Mouse (Mus musculus) embryonic facial prominence, embryonic 12.5 days (tissue): ENCODE results near the gene Inpp4b. TPM values are rescaled to one million over a fixed set of nuclear protein-coding genes. Genes with fewer than 3 reads are reported as not detected.

Experiments
- ATAC-seq: fragments of 200-750 bp; cut with Nextera tagmentation; 2 replicates; pipeline ENCODE4 v1.8.0; 2017; ENCODE audit not compliant: insufficient number of reproducible peaks, insufficient read depth, low FRiP score, low TSS enrichment
- H3K27ac ChIP-seq: fragments of 300-500 bp; sonication (generic); 2 replicates; pipeline ENCODE4 v1.5.1; 2016; ENCODE audit warnings: mild to moderate bottlenecking
- H3K27me3 ChIP-seq: fragments of 300-500 bp; sonication (generic); 2 replicates; pipeline ENCODE4 v1.6.1; 2016; ENCODE audit warnings: mild to moderate bottlenecking, moderate library complexity
- H3K36me3 ChIP-seq: fragments of 300-500 bp; sonication (generic); 2 replicates; pipeline ENCODE4 v1.6.1; 2016; ENCODE audit warnings: mild to moderate bottlenecking
- H3K4me1 ChIP-seq: fragments of 300-500 bp; sonication (generic); 2 replicates; pipeline ENCODE4 v1.6.1; 2016
- H3K4me2 ChIP-seq: fragments of 300-500 bp; sonication (generic); replicated peaks from 2 replicates; pipeline ENCODE4 v1.6.1; 2016; ENCODE audit warnings: mild to moderate bottlenecking, moderate library complexity
- H3K4me3 ChIP-seq: fragments of 300-500 bp; sonication (generic); 2 replicates; pipeline ENCODE4 v1.5.1; 2016; ENCODE audit warnings: mild to moderate bottlenecking
- H3K9ac ChIP-seq: fragments of 300-500 bp; sonication (generic); 2 replicates; pipeline ENCODE4 v1.6.1; 2016; ENCODE audit warnings: mild to moderate bottlenecking, moderate library complexity
- H3K9me3 ChIP-seq: fragments of 300-500 bp; sonication (generic); 2 replicates; pipeline ENCODE4 v1.6.1; 2016; ENCODE audit warnings: mild to moderate bottlenecking, moderate library complexity
- WGBS: fragments of 180-500 bp; shearing (Covaris S2); methylation state at CpG from one replicate; pipeline ENCODE4 v1.1.7; 2016; 5-methylcytosine and 5-hydroxymethylcytosine counted together
- polyA plus RNA-seq: library from polyadenylated mRNA; unstranded; fragments of >200 nt; fragmentation: Nextera tagmentation; extraction: Ambion mirVana; gene quantifications from 2 replicates; pipeline ENCODE4 v1.2.1, GENCODE M21; 2016

Gene Inpp4b
- polyA plus RNA-seq, 1 experiment from 2014 or later, result 19.7 TPM

GRCm38 (mm10) chr8:81824975-81825374 lies 482.6 kb downstream of the Inpp4b start:
- Histone ChIP-seq H3K4me2 (no peak overlapping the region), H3K9ac (no peak overlapping the region), H3K4me1 (no peaks in the 10 kb centered on the region), H3K4me3 (no peak overlapping the region), H3K9me3 (no peaks in the 10 kb centered on the region), H3K27me3 (no peaks in the 10 kb centered on the region), H3K36me3 (no peaks in the 10 kb centered on the region), H3K27ac (no peak overlapping the region)
- WGBS, result 55% methylated on average over 2 of the region's 2 CpGs
- no peak for ATAC-seq

GRCm38 (mm10) chr8:81826406-81826805 lies 484.1 kb downstream of the Inpp4b start:
- no peak for ATAC-seq

GRCm38 (mm10) chr8:81827306-81827913 lies 485.1 kb downstream of the Inpp4b start:
- Histone ChIP-seq H3K9ac (no peak overlapping the region), H3K9me3 (no peaks in the 10 kb centered on the region), H3K36me3 (no peaks in the 10 kb centered on the region), H3K4me3 (no peak overlapping the region), H3K4me2 (no peak overlapping the region), H3K4me1 (no peaks in the 10 kb centered on the region), H3K27ac (no peak overlapping the region), H3K27me3 (no peaks in the 10 kb centered on the region)
- ATAC-seq, result no peak
- WGBS, result 73% methylated on average over 2 of the region's 2 CpGs

More at GRCm38 (mm10) chr8:81826406-81826805, 484.1 kb downstream of the Inpp4b start:
- Histone ChIP-seq H3K4me2 (no peak overlapping the region), H3K9me3 (no peaks in the 10 kb centered on the region), H3K9ac (no peak overlapping the region), H3K4me1 (no peaks in the 10 kb centered on the region), H3K27ac (no peak overlapping the region), H3K4me3 (no peak overlapping the region), H3K36me3 (no peaks in the 10 kb centered on the region), H3K27me3 (no peaks in the 10 kb centered on the region)
- WGBS, result 73% methylated on average over 2 of the region's 2 CpGs

- no peak for ATAC-seq
- no peak overlapping the region for H3K4me3 ChIP-seq
- no peak overlapping the region for H3K27ac ChIP-seq
- H3K4me1 ChIP-seq, result no peaks in the 10 kb centered on the region
- no peak overlapping the region for H3K4me2 ChIP-seq
- H3K9ac ChIP-seq, result no peak overlapping the region
- H3K27me3 ChIP-seq, result no peaks in the 10 kb centered on the region
- H3K36me3 ChIP-seq, result no peaks in the 10 kb centered on the region
- H3K9me3 ChIP-seq, result no peaks in the 10 kb centered on the region
These were observed 489.1 kb downstream of the Inpp4b start for GRCm38 (mm10) chr8:81831430-81831829.

- H3K27ac ChIP-seq, result no peak overlapping the region
- H3K4me2 ChIP-seq, result no peak overlapping the region
- H3K9me3 ChIP-seq, result no peaks in the 10 kb centered on the region
- no peak overlapping the region for H3K9ac ChIP-seq
- no peaks in the 10 kb centered on the region for H3K36me3 ChIP-seq
- H3K27me3 ChIP-seq, result no peaks in the 10 kb centered on the region
- H3K4me3 ChIP-seq, result no peak overlapping the region
- no peaks in the 10 kb centered on the region for H3K4me1 ChIP-seq
- no peak for ATAC-seq
These were observed 491.5 kb downstream of the Inpp4b start for GRCm38 (mm10) chr8:81833852-81834251.

GRCm38 (mm10) chr8:81840512-81840911 lies 498.2 kb downstream of the Inpp4b start:
- no peaks in the 10 kb centered on the region for H3K9me3 ChIP-seq
- no peak overlapping the region for H3K4me3 ChIP-seq

GRCm38 (mm10) chr8:81844104-81844982 lies 502.0 kb downstream of the Inpp4b start:
- Histone ChIP-seq H3K9me3 (no peaks in the 10 kb centered on the region), H3K27ac (no peak overlapping the region), H3K36me3 (no peaks in the 10 kb centered on the region), H3K27me3 (no peaks in the 10 kb centered on the region), H3K4me3 (no peak overlapping the region), H3K9ac (no peak overlapping the region), H3K4me1 (no peaks in the 10 kb centered on the region), H3K4me2 (no peak overlapping the region)
- ATAC-seq, result no peak
- WGBS, result 86% methylated on average over 10 of the region's 10 CpGs

More at GRCm38 (mm10) chr8:81840512-81840911, 498.2 kb downstream of the Inpp4b start:
- no peaks in the 10 kb centered on the region for H3K36me3 ChIP-seq
- no peak overlapping the region for H3K9ac ChIP-seq
- no peaks in the 10 kb centered on the region for H3K4me1 ChIP-seq
- no peaks in the 10 kb centered on the region for H3K27me3 ChIP-seq
- H3K27ac ChIP-seq, result no peak overlapping the region
- no peak for ATAC-seq
- no peak overlapping the region for H3K4me2 ChIP-seq

- no peak for ATAC-seq
- H3K4me1 ChIP-seq, result no peaks in the 10 kb centered on the region
These were observed 505.6 kb downstream of the Inpp4b start for GRCm38 (mm10) chr8:81847929-81848328.

GRCm38 (mm10) chr8:81849976-81850375 lies 507.6 kb downstream of the Inpp4b start:
- no peak overlapping the region for H3K9ac ChIP-seq
- 68% methylated on average over 1 of the region's 1 CpGs for WGBS

More at GRCm38 (mm10) chr8:81847929-81848328, 505.6 kb downstream of the Inpp4b start:
- Histone ChIP-seq H3K9ac (no peak overlapping the region), H3K4me2 (no peak overlapping the region), H3K27me3 (no peaks in the 10 kb centered on the region), H3K9me3 (no peaks in the 10 kb centered on the region), H3K36me3 (no peaks in the 10 kb centered on the region), H3K4me3 (no peak overlapping the region), H3K27ac (no peak overlapping the region)
- WGBS, result 88% methylated on average over 2 of the region's 2 CpGs

GRCm38 (mm10) chr8:81853184-81853583 lies 510.8 kb downstream of the Inpp4b start:
- Histone ChIP-seq H3K27ac (no peak overlapping the region), H3K36me3 (no peaks in the 10 kb centered on the region), H3K9me3 (no peaks in the 10 kb centered on the region), H3K4me2 (no peak overlapping the region), H3K4me1 (no peaks in the 10 kb centered on the region), H3K4me3 (no peak overlapping the region), H3K27me3 (no peaks in the 10 kb centered on the region), H3K9ac (no peak overlapping the region)
- 82% methylated on average over 4 of the region's 4 CpGs for WGBS
- no peak for ATAC-seq

More at GRCm38 (mm10) chr8:81849976-81850375, 507.6 kb downstream of the Inpp4b start:
- ATAC-seq, result no peak
- H3K4me1 ChIP-seq, result no peaks in the 10 kb centered on the region
- H3K36me3 ChIP-seq, result no peaks in the 10 kb centered on the region
- H3K4me2 ChIP-seq, result no peak overlapping the region
- no peak overlapping the region for H3K4me3 ChIP-seq
- no peaks in the 10 kb centered on the region for H3K27me3 ChIP-seq
- H3K9me3 ChIP-seq, result no peaks in the 10 kb centered on the region
- no peak overlapping the region for H3K27ac ChIP-seq

GRCm38 (mm10) chr8:81854543-81854942 lies 512.2 kb downstream of the Inpp4b start:
- Histone ChIP-seq H3K4me3 (no peak overlapping the region), H3K4me2 (no peak overlapping the region), H3K36me3 (no peaks in the 10 kb centered on the region), H3K9ac (no peak overlapping the region), H3K27me3 (no peaks in the 10 kb centered on the region), H3K9me3 (no peaks in the 10 kb centered on the region), H3K4me1 (no peaks in the 10 kb centered on the region), H3K27ac (no peak overlapping the region)
- 74% methylated on average over 8 of the region's 8 CpGs for WGBS
- ATAC-seq, result no peak

- Histone ChIP-seq H3K4me2 (no peak overlapping the region), H3K27me3 (no peaks in the 10 kb centered on the region), H3K36me3 (no peaks in the 10 kb centered on the region), H3K27ac (no peak overlapping the region), H3K4me1 (no peaks in the 10 kb centered on the region), H3K4me3 (no peak overlapping the region), H3K9me3 (no peaks in the 10 kb centered on the region), H3K9ac (no peak overlapping the region)
- WGBS, result 77% methylated on average over 1 of the region's 1 CpGs
- no peak for ATAC-seq
These were observed 512.7 kb downstream of the Inpp4b start for GRCm38 (mm10) chr8:81855009-81855408.
